Mouse (Mus musculus): Measurements from ENCODE around the gene Ppil6. TPM values are rescaled to one million over a fixed set of nuclear protein-coding genes. Genes with fewer than 3 reads are reported as not detected.

Ppil6 gene
- polyA plus RNA-seq, 1 experiment from 2014 or later = 0.55 TPM

GRCm38 (mm10) chr10:41537226-41537982, 47.2 kb downstream of the Ppil6 start:
- peaks cover 48% of the 10 kb centered on the region for H3K36me3 ChIP-seq
- H3K4me2 ChIP-seq (replicated peaks) = no peak overlapping the region
- no peak for ATAC-seq (ENCODE audit: insufficient number of reproducible peaks, insufficient read depth, low FRiP score, low TSS enrichment)
- H3K4me1 ChIP-seq = no peaks in the 10 kb centered on the region
- WGBS = 89% methylated on average over 4 of the region's 4 CpGs
- no peak overlapping the region for H3K4me3 ChIP-seq
- no peak overlapping the region for H3K27ac ChIP-seq
- no peak overlapping the region for H3K9ac ChIP-seq
- no peaks in the 10 kb centered on the region for H3K9me3 ChIP-seq
- no peaks in the 10 kb centered on the region for H3K27me3 ChIP-seq

DNA sequence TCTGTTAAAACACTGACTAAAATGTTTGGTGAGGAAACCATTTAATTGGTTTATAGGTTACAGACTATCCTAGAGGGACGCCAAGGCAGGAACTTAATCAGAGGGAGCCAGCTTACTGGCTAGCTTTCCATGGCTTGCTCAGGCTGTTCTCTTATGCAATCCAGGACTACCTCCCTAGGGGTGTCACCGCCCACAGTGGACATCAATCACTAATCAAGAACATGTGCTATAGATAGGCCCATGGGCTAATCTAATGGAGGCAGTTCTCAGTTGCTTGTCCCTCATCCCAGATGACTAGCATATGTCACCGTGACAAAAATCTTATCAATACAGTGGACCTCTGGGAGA, 47.7 kb downstream of the Ppil6 start:
- 78% methylated on average over 3 of the region's 3 CpGs for WGBS
- peaks cover 43% of the 10 kb centered on the region for H3K36me3 ChIP-seq

GRCm38 (mm10) chr10:41538986-41539385, 48.7 kb downstream of the Ppil6 start:
- WGBS = 92% methylated on average over 4 of the region's 4 CpGs
- no peaks in the 10 kb centered on the region for H3K27me3 ChIP-seq
- H3K4me2 ChIP-seq (replicated peaks) = no peak overlapping the region
- H3K4me3 ChIP-seq = no peak overlapping the region
- ATAC-seq (ENCODE audit: insufficient number of reproducible peaks, insufficient read depth, low FRiP score, low TSS enrichment) = no peak
- no peaks in the 10 kb centered on the region for H3K9me3 ChIP-seq
- no peak overlapping the region for H3K27ac ChIP-seq
- no peaks in the 10 kb centered on the region for H3K4me1 ChIP-seq
- peaks cover 32% of the 10 kb centered on the region for H3K36me3 ChIP-seq
- no peak overlapping the region for H3K9ac ChIP-seq

More for the DNA sequence above, 47.7 kb downstream of the Ppil6 start:
- no peaks in the 10 kb centered on the region for H3K4me1 ChIP-seq
- H3K4me2 ChIP-seq (replicated peaks) = no peak overlapping the region
- no peaks in the 10 kb centered on the region for H3K27me3 ChIP-seq
- H3K9me3 ChIP-seq = no peaks in the 10 kb centered on the region
- ATAC-seq (ENCODE audit: insufficient number of reproducible peaks, insufficient read depth, low FRiP score, low TSS enrichment) = no peak
- H3K4me3 ChIP-seq = no peak overlapping the region
- H3K9ac ChIP-seq = no peak overlapping the region
- no peak overlapping the region for H3K27ac ChIP-seq

- peaks cover 9% of the 10 kb centered on the region for H3K4me1 ChIP-seq
- WGBS = 94% methylated on average over 6 of the region's 6 CpGs
- H3K27ac ChIP-seq = no peak overlapping the region
- ATAC-seq (ENCODE audit: insufficient number of reproducible peaks, insufficient read depth, low FRiP score, low TSS enrichment) = no peak
- H3K4me2 ChIP-seq (replicated peaks) = no peak overlapping the region
- no peaks in the 10 kb centered on the region for H3K9me3 ChIP-seq
- H3K4me3 ChIP-seq = no peak overlapping the region
- H3K9ac ChIP-seq = no peak overlapping the region
- H3K36me3 ChIP-seq = peaks cover 11% of the 10 kb centered on the region
- no peaks in the 10 kb centered on the region for H3K27me3 ChIP-seq
Measured at GRCm38 (mm10) chr10:41542057-41542456, 51.8 kb downstream of the Ppil6 start.

DNA sequence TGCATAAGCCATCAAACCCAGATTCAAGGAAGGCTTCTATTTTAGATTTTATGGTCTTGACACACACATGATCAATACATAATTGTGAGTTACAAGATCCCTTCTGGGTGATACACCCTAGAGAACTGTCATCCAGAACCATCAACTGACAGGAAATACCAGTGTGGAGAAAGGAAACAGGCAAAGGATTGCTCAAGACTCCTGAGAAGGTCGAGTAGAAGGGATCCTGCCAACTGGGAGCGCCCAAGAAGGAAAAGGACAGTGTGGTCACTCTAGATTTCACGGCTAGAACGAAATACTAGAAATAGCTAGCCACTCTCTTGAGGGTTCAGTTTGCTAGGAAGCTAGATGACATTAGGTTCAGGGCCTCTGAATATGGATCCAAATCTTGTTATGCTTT, 53.2 kb downstream of the Ppil6 start:
- H3K4me1 ChIP-seq = peaks cover 9% of the 10 kb centered on the region
- 0 out of 2 replicates have a peak, but pooled peaks cover 4% of the 10 kb centered on the region for H3K36me3 ChIP-seq
- H3K4me3 ChIP-seq = no peak overlapping the region
- no peaks in the 10 kb centered on the region for H3K27me3 ChIP-seq
- H3K9ac ChIP-seq = no peak overlapping the region
- H3K9me3 ChIP-seq = no peaks in the 10 kb centered on the region
- H3K27ac ChIP-seq = no peak overlapping the region
- 81% methylated on average over 4 of the region's 4 CpGs for WGBS
- ATAC-seq (ENCODE audit: insufficient number of reproducible peaks, insufficient read depth, low FRiP score, low TSS enrichment) = no peak
- H3K4me2 ChIP-seq (replicated peaks) = no peak overlapping the region

GRCm38 (mm10) chr10:41543844-41544243, 53.6 kb downstream of the Ppil6 start:
- Histone ChIP-seq H3K9ac (no peak overlapping the region), H3K4me1 (peaks cover 9% of the 10 kb centered on the region), H3K4me3 (no peak overlapping the region), H3K27ac (no peak overlapping the region), H3K9me3 (no peaks in the 10 kb centered on the region), H3K27me3 (no peaks in the 10 kb centered on the region), H3K4me2 (replicated peaks) (no peak overlapping the region), H3K36me3 (0 out of 2 replicates have a peak, but pooled peaks cover 4% of the 10 kb centered on the region)
- 72% methylated on average over 2 of the region's 2 CpGs for WGBS
- ATAC-seq (ENCODE audit: insufficient number of reproducible peaks, insufficient read depth, low FRiP score, low TSS enrichment) = no peak

- 6% methylated on average over 7 of the region's 7 CpGs for WGBS
- ATAC-seq (ENCODE audit: insufficient number of reproducible peaks, insufficient read depth, low FRiP score, low TSS enrichment) = no peak
- no peak overlapping the region for H3K4me3 ChIP-seq
- H3K4me2 ChIP-seq (replicated peaks) = no peak overlapping the region
- H3K27ac ChIP-seq = no peak overlapping the region
- no peak overlapping the region for H3K9ac ChIP-seq
- peaks cover 9% of the 10 kb centered on the region for H3K4me1 ChIP-seq
- peaks cover 5% of the 10 kb centered on the region; the same call in 1 of the 2 replicates for H3K9me3 ChIP-seq
- H3K27me3 ChIP-seq = no peaks in the 10 kb centered on the region
- no peaks in the 10 kb centered on the region for H3K36me3 ChIP-seq
Measured at GRCm38 (mm10) chr10:41544481-41545190, 54.4 kb downstream of the Ppil6 start.

DNA sequence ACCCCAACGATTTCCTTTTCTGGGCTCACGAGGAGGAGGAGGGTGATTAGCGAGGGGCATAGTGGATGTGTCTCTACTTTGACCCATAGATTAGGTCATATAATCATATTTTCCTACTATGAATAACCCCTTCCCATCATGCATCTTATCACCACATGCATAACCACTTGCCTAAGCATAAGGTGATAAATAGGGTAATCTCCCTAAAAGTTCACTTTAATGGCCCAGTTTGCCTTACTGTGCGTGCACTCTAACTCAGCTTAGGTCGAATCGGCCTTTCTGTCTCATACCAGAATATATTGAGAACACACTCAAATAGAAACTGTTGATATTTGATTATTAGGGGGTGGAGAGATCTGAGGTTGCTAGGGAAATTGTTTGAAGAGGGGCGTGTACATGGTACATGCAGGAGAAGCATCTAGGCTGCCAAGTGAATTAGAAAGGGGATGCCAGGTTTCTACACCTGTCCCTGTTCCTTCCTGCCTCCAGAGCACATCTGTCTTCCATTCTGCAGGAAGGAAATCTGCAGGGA, 55.1 kb downstream of the Ppil6 start:
- no peak overlapping the region for H3K9ac ChIP-seq
- WGBS = 52% methylated on average over 7 of the region's 7 CpGs
- no peak for ATAC-seq (ENCODE audit: insufficient number of reproducible peaks, insufficient read depth, low FRiP score, low TSS enrichment)

DNA sequence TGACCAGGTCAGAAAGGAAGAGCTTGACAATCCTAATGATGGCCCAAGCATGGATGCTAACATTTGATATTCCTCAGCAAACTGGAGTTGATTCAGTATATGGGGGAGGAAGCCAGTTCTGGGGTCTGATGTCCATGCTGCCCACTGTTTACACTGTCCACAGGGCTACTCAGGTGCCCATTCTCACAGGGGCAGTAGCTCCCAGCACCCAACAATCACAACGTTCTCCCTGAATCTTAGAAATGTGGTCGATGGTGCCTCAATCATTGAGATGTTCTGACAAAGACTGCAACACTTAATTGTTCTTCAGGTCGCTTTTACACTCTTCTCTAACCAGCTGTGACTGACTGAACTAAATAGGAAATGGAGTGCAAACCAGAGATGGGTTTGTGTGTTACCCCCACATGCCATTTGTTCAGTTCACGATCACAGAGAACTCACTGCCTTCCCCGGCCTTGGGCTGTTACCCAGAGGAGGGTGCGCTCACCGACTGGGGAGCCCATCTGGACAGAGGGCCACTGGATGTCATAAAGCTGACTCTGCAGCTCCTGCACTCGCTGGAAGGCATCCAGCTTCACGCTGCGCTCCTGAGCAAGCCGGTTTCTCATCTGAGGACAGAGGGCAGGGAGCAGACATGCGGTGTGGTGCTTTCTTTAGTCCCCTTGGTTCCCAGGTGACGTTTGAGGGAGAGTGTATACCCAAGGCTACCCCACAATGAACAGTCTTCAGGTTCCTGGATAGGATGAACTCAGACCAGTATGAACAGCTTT, 56.3 kb downstream of the Ppil6 start:
- H3K4me2 ChIP-seq (replicated peaks) = no peak overlapping the region
- H3K27me3 ChIP-seq = no peaks in the 10 kb centered on the region
- H3K4me3 ChIP-seq = no peak overlapping the region
- peaks cover 5% of the 10 kb centered on the region; the same call in 1 of the 2 replicates for H3K9me3 ChIP-seq
- WGBS = 66% methylated on average over 13 of the region's 13 CpGs
- no peak for ATAC-seq (ENCODE audit: insufficient number of reproducible peaks, insufficient read depth, low FRiP score, low TSS enrichment)
- peaks cover 15% of the 10 kb centered on the region for H3K4me1 ChIP-seq
- H3K36me3 ChIP-seq = no peaks in the 10 kb centered on the region
- H3K27ac ChIP-seq = no peak overlapping the region
- H3K9ac ChIP-seq = no peak overlapping the region

More for the DNA sequence above, 55.1 kb downstream of the Ppil6 start:
- Histone ChIP-seq H3K4me1 (peaks cover 9% of the 10 kb centered on the region), H3K9me3 (peaks cover 5% of the 10 kb centered on the region; the same call in 1 of the 2 replicates), H3K36me3 (no peaks in the 10 kb centered on the region), H3K4me3 (no peak overlapping the region), H3K27ac (no peak overlapping the region), H3K27me3 (no peaks in the 10 kb centered on the region), H3K4me2 (replicated peaks) (no peak overlapping the region)

DNA sequence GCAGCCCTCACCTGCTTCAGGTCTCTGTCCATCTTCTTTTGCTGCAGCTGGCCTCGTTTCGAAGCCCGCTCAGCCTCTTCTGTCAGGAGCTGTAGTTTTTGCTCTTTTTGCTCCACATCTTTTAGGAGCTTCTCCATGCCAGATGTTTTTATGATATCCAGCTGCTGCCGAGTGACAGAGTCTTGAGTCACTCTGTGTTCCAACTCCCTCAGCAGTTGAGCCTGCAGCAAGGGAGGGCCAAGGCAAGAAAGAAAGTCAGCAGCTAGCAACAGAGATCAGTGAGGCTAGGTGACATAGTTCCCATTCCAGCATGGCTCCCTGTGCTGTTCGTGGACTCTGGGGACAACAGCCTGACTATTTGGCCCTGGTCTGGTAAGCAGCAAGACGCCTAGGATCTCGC, 60.5 kb downstream of the Ppil6 start:
- H3K4me1 ChIP-seq = peaks cover 21% of the 10 kb centered on the region
- peaks cover 5% of the 10 kb centered on the region; the same call in 1 of the 2 replicates for H3K9me3 ChIP-seq
- no peak overlapping the region for H3K27ac ChIP-seq
- no peaks in the 10 kb centered on the region for H3K36me3 ChIP-seq
- no peak overlapping the region for H3K9ac ChIP-seq
- H3K27me3 ChIP-seq = no peaks in the 10 kb centered on the region
- ATAC-seq (ENCODE audit: insufficient number of reproducible peaks, insufficient read depth, low FRiP score, low TSS enrichment) = no peak
- no peak overlapping the region for H3K4me3 ChIP-seq
- 65% methylated on average over 7 of the region's 7 CpGs for WGBS
- H3K4me2 ChIP-seq (replicated peaks) = no peak overlapping the region

GRCm38 (mm10) chr10:41552319-41552718, 62.1 kb downstream of the Ppil6 start:
- Histone ChIP-seq H3K36me3 (no peaks in the 10 kb centered on the region), H3K27me3 (no peaks in the 10 kb centered on the region), H3K9me3 (peaks cover 5% of the 10 kb centered on the region; the same call in 1 of the 2 replicates), H3K27ac (peak overlapping the region; percentile 2; the same call in 1 of the 2 replicates), H3K4me1 (peaks cover 21% of the 10 kb centered on the region), H3K9ac (no peak overlapping the region), H3K4me2 (replicated peaks) (no peak overlapping the region), H3K4me3 (no peak overlapping the region)
- no peak for ATAC-seq (ENCODE audit: insufficient number of reproducible peaks, insufficient read depth, low FRiP score, low TSS enrichment)
- WGBS = 15% methylated on average over 3 of the region's 3 CpGs
